Comparison of ENCODE assay signal across 20 mouse cellular contexts in genomic region chr10:127708850-127709370, GRCm38 (mm10). TPM values are rescaled to one million over a fixed set of nuclear protein-coding genes. Genes with fewer than 3 reads are reported as not detected.
"Had no signal": no experiment of that assay in that cellular context is flagged by ENCODE, and none has a peak within 500 bp of the region (broad histone marks: within the 10 kb centered on the region; RNA-seq: fewer than 3 reads in every experiment).

No protein-coding gene starts in this region.

- H3K36me3 ChIP-seq: lung, embryonic 15.5 days; midbrain, embryonic 10.5 days; neural tube, embryonic 13.5 days; neural tube, embryonic 15.5 days had no signal

- H3K27ac ChIP-seq: lung, embryonic 15.5 days; midbrain, embryonic 10.5 days; neural tube, embryonic 13.5 days; neural tube, embryonic 15.5 days had no signal

- H3K4me2 ChIP-seq: lung, embryonic 15.5 days; neural tube, embryonic 13.5 days; neural tube, embryonic 15.5 days had no signal

- H3K4me3 ChIP-seq: lung, embryonic 15.5 days; midbrain, embryonic 10.5 days; myocyte; neural tube, embryonic 13.5 days; neural tube, embryonic 15.5 days had no signal

- H3K9me3 ChIP-seq: lung, embryonic 15.5 days; midbrain, embryonic 10.5 days; neural tube, embryonic 13.5 days; neural tube, embryonic 15.5 days had no signal

- H3K4me1 ChIP-seq: midbrain, embryonic 10.5 days; neural tube, embryonic 13.5 days; neural tube, embryonic 15.5 days had no signal

- DNase-seq: liver, postnatal 0 days; lung, adult 2 months; lung, postnatal 14 days; lung, postnatal 4 days; midbrain, embryonic 14.5 days; retina, postnatal 1 day; right cerebral cortex, adult 18-20 months; right cerebral cortex, postnatal 25 days; right cerebral cortex, postnatal 4 days; spleen, adult 18-20 months; thymus, adult 18-20 months; thymus, postnatal 14 days; thymus, postnatal 36 days had no signal

- H3K27me3 ChIP-seq: lung, embryonic 15.5 days; neural tube, embryonic 13.5 days; neural tube, embryonic 15.5 days had no signal

- H3K9ac ChIP-seq: liver, postnatal 0 days; lung, embryonic 15.5 days; neural tube, embryonic 13.5 days; neural tube, embryonic 15.5 days had no signal

- ATAC-seq: liver, postnatal 0 days; lung, postnatal 0 days; midbrain, embryonic 16.5 days had no signal

RNA-seq across cellular contexts. Expression of gene Myo1a, which starts 3.9 kb away (rescaled TPM):
- polyA plus RNA-seq: midbrain, embryonic 14.5 days had no signal

RNA-seq across cellular contexts. Expression of gene Tac2, which starts 15.4 kb away (rescaled TPM):
- polyA plus RNA-seq: lung, adult 2 months; lung, embryonic 15.5 days; lung, postnatal 0 days; midbrain, embryonic 10.5 days; midbrain, embryonic 14.5 days had no signal
